Mouse (Mus musculus): ENCODE results near the gene Rnf207. TPM values are rescaled to one million over a fixed set of nuclear protein-coding genes. Genes with fewer than 3 reads are reported as not detected.
A peak's percentile ranks its signal among the peaks of the same experiment; 100 is the strongest.

Gene Rnf207
- polyA plus RNA-seq, 1 experiment: not detected

GRCm38 (mm10) chr4:152313211-152313632 is 5.6 kb downstream of the Rnf207 start:
- Histone ChIP-seq H3K4me3 (ENCODE audit: insufficient read depth, low read length) (peak overlapping the region; percentile 51), H3K4me1 (ENCODE audit: control insufficient read depth, insufficient read depth, low read length) (no peaks in the 10 kb centered on the region), H3K27ac (ENCODE audit: insufficient read depth, low read depth, low read length) (no peak overlapping the region)
- TF ChIP-seq POLR2A (IDR thresholded peaks at IDR 0.05; ENCODE audit: borderline replicate concordance, low read depth, low read length) (no peak), CTCF (IDR thresholded peaks at IDR 0.05; ENCODE audit: low read depth, low read length) (no peak)

- TF ChIP-seq CTCF (IDR thresholded peaks at IDR 0.05; ENCODE audit: low read depth, low read length) (no peak), POLR2A (IDR thresholded peaks at IDR 0.05; ENCODE audit: borderline replicate concordance, low read depth, low read length) (no peak)
- no peak overlapping the region for H3K27ac ChIP-seq (ENCODE audit: insufficient read depth, low read depth, low read length)
- H3K4me1 ChIP-seq (ENCODE audit: control insufficient read depth, insufficient read depth, low read length): no peaks in the 10 kb centered on the region
- no peak overlapping the region for H3K4me3 ChIP-seq (ENCODE audit: insufficient read depth, low read length)
Observed at GRCm38 (mm10) chr4:152312186-152312585, 6.6 kb downstream of the Rnf207 start.

GRCm38 (mm10) chr4:152307542-152307941 is 11.3 kb downstream of the Rnf207 start:
- Histone ChIP-seq H3K27ac (ENCODE audit: insufficient read depth, low read depth, low read length) (no peak overlapping the region), H3K4me3 (ENCODE audit: insufficient read depth, low read length) (no peak overlapping the region), H3K4me1 (ENCODE audit: control insufficient read depth, insufficient read depth, low read length) (no peaks in the 10 kb centered on the region)
- TF ChIP-seq CTCF (IDR thresholded peaks at IDR 0.05; ENCODE audit: low read depth, low read length): no peak
- no peak for TF ChIP-seq POLR2A (IDR thresholded peaks at IDR 0.05; ENCODE audit: borderline replicate concordance, low read depth, low read length)

- Histone ChIP-seq H3K27ac (ENCODE audit: insufficient read depth, low read depth, low read length) (no peak overlapping the region), H3K4me1 (ENCODE audit: control insufficient read depth, insufficient read depth, low read length) (no peaks in the 10 kb centered on the region)
Observed at GRCm38 (mm10) chr4:152305991-152306390, 12.8 kb downstream of the Rnf207 start.

GRCm38 (mm10) chr4:152304685-152305084 is 14.1 kb downstream of the Rnf207 start:
- TF ChIP-seq CTCF (IDR thresholded peaks at IDR 0.05; ENCODE audit: low read depth, low read length) (no peak), POLR2A (IDR thresholded peaks at IDR 0.05; ENCODE audit: borderline replicate concordance, low read depth, low read length) (no peak)
- Histone ChIP-seq H3K27ac (ENCODE audit: insufficient read depth, low read depth, low read length) (no peak overlapping the region), H3K4me3 (ENCODE audit: insufficient read depth, low read length) (no peak overlapping the region), H3K4me1 (ENCODE audit: control insufficient read depth, insufficient read depth, low read length) (no peaks in the 10 kb centered on the region)

More at GRCm38 (mm10) chr4:152305991-152306390, 12.8 kb downstream of the Rnf207 start:
- TF ChIP-seq POLR2A (IDR thresholded peaks at IDR 0.05; ENCODE audit: borderline replicate concordance, low read depth, low read length): no peak
- TF ChIP-seq CTCF (IDR thresholded peaks at IDR 0.05; ENCODE audit: low read depth, low read length): no peak
- H3K4me3 ChIP-seq (ENCODE audit: insufficient read depth, low read length): no peak overlapping the region

- no peak overlapping the region for H3K4me3 ChIP-seq (ENCODE audit: insufficient read depth, low read length)
- TF ChIP-seq POLR2A (IDR thresholded peaks at IDR 0.05; ENCODE audit: borderline replicate concordance, low read depth, low read length): no peak
- no peak for TF ChIP-seq CTCF (IDR thresholded peaks at IDR 0.05; ENCODE audit: low read depth, low read length)
- no peak overlapping the region for H3K27ac ChIP-seq (ENCODE audit: insufficient read depth, low read depth, low read length)
- H3K4me1 ChIP-seq (ENCODE audit: control insufficient read depth, insufficient read depth, low read length): peaks cover 4% of the 10 kb centered on the region; the same call in 1 of the 2 replicates
Observed at GRCm38 (mm10) chr4:152303172-152303571, 15.6 kb downstream of the Rnf207 start.

- no peak overlapping the region for H3K27ac ChIP-seq (ENCODE audit: insufficient read depth, low read depth, low read length)
- TF ChIP-seq CTCF (IDR thresholded peaks at IDR 0.05; ENCODE audit: low read depth, low read length): no peak
- TF ChIP-seq POLR2A (IDR thresholded peaks at IDR 0.05; ENCODE audit: borderline replicate concordance, low read depth, low read length): no peak
- H3K4me1 ChIP-seq (ENCODE audit: control insufficient read depth, insufficient read depth, low read length): peaks cover 4% of the 10 kb centered on the region; the same call in 1 of the 2 replicates
- H3K4me3 ChIP-seq (ENCODE audit: insufficient read depth, low read length): no peak overlapping the region
Observed at GRCm38 (mm10) chr4:152302012-152302411, 16.8 kb downstream of the Rnf207 start.

- no peak for TF ChIP-seq POLR2A (IDR thresholded peaks at IDR 0.05; ENCODE audit: borderline replicate concordance, low read depth, low read length)
- no peak for TF ChIP-seq CTCF (IDR thresholded peaks at IDR 0.05; ENCODE audit: low read depth, low read length)
- no peak overlapping the region for H3K27ac ChIP-seq (ENCODE audit: insufficient read depth, low read depth, low read length)
- H3K4me3 ChIP-seq (ENCODE audit: insufficient read depth, low read length): no peak overlapping the region
- H3K4me1 ChIP-seq (ENCODE audit: control insufficient read depth, insufficient read depth, low read length): peaks cover 10% of the 10 kb centered on the region
Observed at GRCm38 (mm10) chr4:152300375-152300774, 18.4 kb downstream of the Rnf207 start.

- H3K4me1 ChIP-seq (ENCODE audit: control insufficient read depth, insufficient read depth, low read length): peaks cover 14% of the 10 kb centered on the region
- H3K27ac ChIP-seq (ENCODE audit: insufficient read depth, low read depth, low read length): no peak overlapping the region
- H3K4me3 ChIP-seq (ENCODE audit: insufficient read depth, low read length): no peak overlapping the region
- TF ChIP-seq POLR2A (IDR thresholded peaks at IDR 0.05; ENCODE audit: borderline replicate concordance, low read depth, low read length) (no peak), CTCF (IDR thresholded peaks at IDR 0.05; ENCODE audit: low read depth, low read length) (no peak)
Observed at GRCm38 (mm10) chr4:152298836-152299235, 20.0 kb downstream of the Rnf207 start.

GRCm38 (mm10) chr4:152296874-152297861 is 21.6 kb downstream of the Rnf207 start, which contains the start of gene Icmt:
Icmt (plus strand) TSS chr4:152297227.
- Histone ChIP-seq H3K4me1 (ENCODE audit: control insufficient read depth, insufficient read depth, low read length) (peaks cover 14% of the 10 kb centered on the region), H3K27ac (ENCODE audit: insufficient read depth, low read depth, low read length) (peak within 1 kb of the TSS; percentile 38), H3K4me3 (ENCODE audit: insufficient read depth, low read length) (peak within 1 kb of the TSS; percentile 91)
- TF ChIP-seq CTCF (IDR thresholded peaks at IDR 0.05; ENCODE audit: low read depth, low read length): no peak
- TF ChIP-seq POLR2A (IDR thresholded peaks at IDR 0.05; ENCODE audit: borderline replicate concordance, low read depth, low read length): peak; percentile 85; the same call in 1 of the 2 replicates

Data from bone marrow macrophage, adult 2 months (primary cell).